Mouse (Mus musculus): ENCODE data around the gene Btrc. TPM values are rescaled to one million over a fixed set of nuclear protein-coding genes. Genes with fewer than 3 reads are reported as not detected.

Gene Btrc
- total and polyA plus RNA-seq, 3 experiments, result 11.4 to 83.6 (median 26.9) TPM

DNA sequence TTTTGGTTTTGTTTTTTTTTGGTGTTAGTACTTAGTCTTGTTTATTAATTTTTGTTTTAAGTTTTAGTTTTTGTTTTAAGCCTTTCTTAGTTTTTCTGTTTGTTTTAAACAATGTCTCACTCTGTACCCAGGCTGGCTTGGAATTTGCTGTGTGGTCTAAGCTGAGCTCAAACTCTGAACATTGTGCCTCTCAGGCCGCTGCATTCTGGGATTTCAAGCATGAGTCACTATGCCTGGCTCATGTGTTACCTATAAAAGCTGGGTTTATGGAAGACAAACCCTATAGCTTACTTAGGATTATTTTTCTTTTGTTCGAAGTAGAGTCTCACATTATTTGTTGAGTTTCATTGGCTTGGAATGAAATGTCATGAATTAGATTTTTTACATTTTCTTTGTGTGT is 119.9 kb downstream of the Btrc start:
- peaks cover 33% of the 10 kb centered on the region for H3K36me3 ChIP-seq (replicated peaks)

GRCm38 (mm10) chr19:45486206-45486991 is 122.9 kb downstream of the Btrc start:
- DNase-seq (ENCODE audit: low spot score) (no peak), ATAC-seq (ENCODE audit: extremely low read depth, insufficient number of reproducible peaks, low FRiP score, poor library complexity, severe bottlenecking) (no peak)
- H3K27me3 ChIP-seq (ENCODE audit: insufficient read depth, low read length), result no peaks in the 10 kb centered on the region
- H3K9me3 ChIP-seq (replicated peaks), result no peaks in the 10 kb centered on the region
- H3K4me3 ChIP-seq (ENCODE audit: low read depth, low read length), result no peak overlapping the region
- peaks cover 18% of the 10 kb centered on the region for H3K4me1 ChIP-seq (ENCODE audit: insufficient read depth, low read depth, low read length)
- H3K36me3 ChIP-seq (replicated peaks), result peaks cover 33% of the 10 kb centered on the region
- TF ChIP-seq GATA2 (IDR thresholded peaks at IDR 0.05; ENCODE audit: borderline replicate concordance, low read depth, low read length) (no peak), TAL1 (conservative IDR thresholded peaks at IDR 0.05; ENCODE audit: low read depth, low read length) (no peak), GATA1 (IDR thresholded peaks at IDR 0.05; ENCODE audit: borderline replicate concordance, low read length) (no peak), POLR2AphosphoS5 (IDR thresholded peaks at IDR 0.05; ENCODE audit: insufficient replicate concordance, low read depth, low read length) (no peak)

More for the DNA sequence above, 119.9 kb downstream of the Btrc start:
- peaks cover 24% of the 10 kb centered on the region for H3K4me1 ChIP-seq (ENCODE audit: insufficient read depth, low read depth, low read length)
- ATAC-seq (ENCODE audit: extremely low read depth, insufficient number of reproducible peaks, low FRiP score, poor library complexity, severe bottlenecking) (no peak), DNase-seq (ENCODE audit: low spot score) (no peak)
- no peaks in the 10 kb centered on the region for H3K9me3 ChIP-seq (replicated peaks)
- H3K27me3 ChIP-seq (ENCODE audit: insufficient read depth, low read length), result no peaks in the 10 kb centered on the region
- no peak overlapping the region for H3K4me3 ChIP-seq (ENCODE audit: low read depth, low read length)
- no peak for TF ChIP-seq POLR2AphosphoS5 (IDR thresholded peaks at IDR 0.05; ENCODE audit: insufficient replicate concordance, low read depth, low read length)
- no peak for TF ChIP-seq TAL1 (conservative IDR thresholded peaks at IDR 0.05; ENCODE audit: low read depth, low read length)
- TF ChIP-seq CTCF (IDR thresholded peaks at IDR 0.05; ENCODE audit: low read depth, low read length), result no peak
- TF ChIP-seq GATA2 (IDR thresholded peaks at IDR 0.05; ENCODE audit: borderline replicate concordance, low read depth, low read length), result no peak
- no peak for TF ChIP-seq GATA1 (IDR thresholded peaks at IDR 0.05; ENCODE audit: borderline replicate concordance, low read length)

GRCm38 (mm10) chr19:45486992-45487387 is 123.5 kb downstream of the Btrc start:
- ATAC-seq (ENCODE audit: extremely low read depth, insufficient number of reproducible peaks, low FRiP score, poor library complexity, severe bottlenecking) (no peak), DNase-seq (ENCODE audit: low spot score) (no peak)
- no peaks in the 10 kb centered on the region for H3K27me3 ChIP-seq (ENCODE audit: insufficient read depth, low read length)
- H3K36me3 ChIP-seq (replicated peaks), result peaks cover 33% of the 10 kb centered on the region
- H3K4me1 ChIP-seq (ENCODE audit: insufficient read depth, low read depth, low read length), result peaks cover 18% of the 10 kb centered on the region
- no peak for TF ChIP-seq TAL1 (conservative IDR thresholded peaks at IDR 0.05; ENCODE audit: low read depth, low read length)
- TF ChIP-seq GATA2 (IDR thresholded peaks at IDR 0.05; ENCODE audit: borderline replicate concordance, low read depth, low read length), result no peak
- TF ChIP-seq POLR2AphosphoS5 (IDR thresholded peaks at IDR 0.05; ENCODE audit: insufficient replicate concordance, low read depth, low read length), result no peak
- no peak for TF ChIP-seq GATA1 (IDR thresholded peaks at IDR 0.05; ENCODE audit: borderline replicate concordance, low read length)
- TF ChIP-seq CTCF (IDR thresholded peaks at IDR 0.05; ENCODE audit: low read depth, low read length), result no peak
- no peak overlapping the region for H3K4me3 ChIP-seq (ENCODE audit: low read depth, low read length)
- no peaks in the 10 kb centered on the region for H3K9me3 ChIP-seq (replicated peaks)

DNA sequence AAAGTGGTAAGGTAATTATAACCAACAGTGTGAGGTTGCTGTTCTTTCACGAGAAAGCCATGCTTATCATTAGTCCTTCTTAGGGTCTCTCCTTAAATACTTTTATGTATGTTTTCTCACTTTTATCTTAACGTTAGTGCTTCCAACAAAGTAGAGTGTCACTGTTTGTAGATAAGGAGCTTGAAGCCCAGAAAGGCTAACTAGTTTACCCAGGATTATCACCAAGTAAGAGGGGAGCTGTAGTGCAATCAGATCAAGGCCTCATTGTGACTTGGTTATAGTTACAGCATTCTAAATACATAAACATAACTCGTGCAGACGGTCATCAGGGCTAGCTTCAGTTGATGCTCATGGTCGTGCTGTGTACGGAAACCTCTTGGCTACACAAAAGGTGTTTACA is 126.4 kb downstream of the Btrc start:
- Histone ChIP-seq H3K36me3 (replicated peaks) (peaks cover 31% of the 10 kb centered on the region), H3K4me1 (ENCODE audit: insufficient read depth, low read depth, low read length) (peaks cover 10% of the 10 kb centered on the region), H3K27me3 (ENCODE audit: insufficient read depth, low read length) (no peaks in the 10 kb centered on the region), H3K4me3 (ENCODE audit: low read depth, low read length) (no peak overlapping the region), H3K9me3 (replicated peaks) (no peaks in the 10 kb centered on the region)
- TF ChIP-seq POLR2AphosphoS5 (IDR thresholded peaks at IDR 0.05; ENCODE audit: insufficient replicate concordance, low read depth, low read length) (no peak), CTCF (IDR thresholded peaks at IDR 0.05; ENCODE audit: low read depth, low read length) (no peak), GATA2 (IDR thresholded peaks at IDR 0.05; ENCODE audit: borderline replicate concordance, low read depth, low read length) (no peak), TAL1 (conservative IDR thresholded peaks at IDR 0.05; ENCODE audit: low read depth, low read length) (no peak), GATA1 (IDR thresholded peaks at IDR 0.05; ENCODE audit: borderline replicate concordance, low read length) (no peak)
- DNase-seq (ENCODE audit: low spot score) (no peak), ATAC-seq (ENCODE audit: extremely low read depth, insufficient number of reproducible peaks, low FRiP score, poor library complexity, severe bottlenecking) (no peak)

DNA sequence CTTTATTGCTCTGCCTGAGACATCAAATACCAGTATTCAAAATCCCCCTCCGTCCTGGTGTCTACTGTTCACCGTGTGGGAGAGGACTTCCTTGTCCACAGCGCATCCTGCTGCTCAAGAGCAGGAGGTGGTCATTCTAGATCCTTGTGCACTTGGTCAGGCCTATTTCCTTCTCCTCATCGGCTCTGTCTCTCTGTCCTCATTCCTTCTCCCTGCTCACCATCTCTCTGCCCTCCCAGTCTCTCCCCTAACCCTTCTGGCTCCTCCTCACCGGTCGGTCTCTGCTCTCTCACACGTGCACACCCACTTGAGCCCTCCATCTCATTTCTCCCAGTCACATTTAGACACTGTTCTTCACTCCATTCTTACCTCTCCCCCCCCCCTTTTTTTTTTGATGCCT is 127.7 kb downstream of the Btrc start:
- Histone ChIP-seq H3K9me3 (replicated peaks) (no peaks in the 10 kb centered on the region), H3K36me3 (replicated peaks) (peaks cover 30% of the 10 kb centered on the region), H3K4me3 (ENCODE audit: low read depth, low read length) (no peak overlapping the region), H3K4me1 (ENCODE audit: insufficient read depth, low read depth, low read length) (peaks cover 8% of the 10 kb centered on the region), H3K27me3 (ENCODE audit: insufficient read depth, low read length) (no peaks in the 10 kb centered on the region)
- DNase-seq (ENCODE audit: low spot score) (no peak), ATAC-seq (ENCODE audit: extremely low read depth, insufficient number of reproducible peaks, low FRiP score, poor library complexity, severe bottlenecking) (no peak)
- TF ChIP-seq GATA2 (IDR thresholded peaks at IDR 0.05; ENCODE audit: borderline replicate concordance, low read depth, low read length) (no peak), CTCF (IDR thresholded peaks at IDR 0.05; ENCODE audit: low read depth, low read length) (no peak), TAL1 (conservative IDR thresholded peaks at IDR 0.05; ENCODE audit: low read depth, low read length) (no peak), POLR2AphosphoS5 (IDR thresholded peaks at IDR 0.05; ENCODE audit: insufficient replicate concordance, low read depth, low read length) (no peak), GATA1 (IDR thresholded peaks at IDR 0.05; ENCODE audit: borderline replicate concordance, low read length) (no peak)

DNA sequence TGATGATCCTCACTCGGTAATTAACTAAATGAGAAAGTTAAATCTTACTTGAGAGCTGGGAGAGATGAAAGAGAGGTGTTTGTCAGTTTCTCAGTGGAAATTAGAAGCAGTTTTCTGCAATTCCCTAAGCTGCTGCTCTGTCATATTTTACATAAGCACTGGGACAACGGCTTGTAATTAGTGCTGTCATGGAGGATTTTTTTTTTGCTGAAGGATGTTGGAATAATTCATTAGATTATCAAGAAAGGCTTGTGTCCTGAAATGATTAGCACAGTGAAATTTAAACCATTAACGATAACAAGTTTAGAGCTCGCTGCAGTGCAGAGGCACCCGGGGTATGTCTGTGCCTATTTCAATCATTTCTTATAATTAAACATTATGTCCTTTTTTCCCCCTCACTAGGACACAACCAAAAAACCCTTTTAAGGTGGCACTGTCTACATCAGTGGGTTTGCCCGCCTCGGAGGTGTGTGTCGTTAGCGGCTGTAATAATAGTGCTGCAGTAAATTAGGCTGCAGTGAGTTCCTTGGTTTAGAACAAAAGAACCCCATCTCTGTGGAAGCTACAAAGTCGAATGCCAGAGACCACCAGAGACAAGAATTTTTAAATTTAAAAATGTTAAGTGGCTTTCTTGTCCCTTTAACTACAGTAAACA is 130.7 kb downstream of the Btrc start:
- Histone ChIP-seq H3K4me1 (ENCODE audit: insufficient read depth, low read depth, low read length) (peaks cover 2% of the 10 kb centered on the region; the same call in 1 of the 2 replicates), H3K27me3 (ENCODE audit: insufficient read depth, low read length) (no peaks in the 10 kb centered on the region), H3K9me3 (replicated peaks) (no peaks in the 10 kb centered on the region), H3K4me3 (ENCODE audit: low read depth, low read length) (no peak overlapping the region), H3K36me3 (replicated peaks) (peaks cover 39% of the 10 kb centered on the region)
- ATAC-seq (ENCODE audit: extremely low read depth, insufficient number of reproducible peaks, low FRiP score, poor library complexity, severe bottlenecking) (no peak), DNase-seq (ENCODE audit: low spot score) (no peak)
- TF ChIP-seq CTCF (IDR thresholded peaks at IDR 0.05; ENCODE audit: low read depth, low read length) (no peak), POLR2AphosphoS5 (IDR thresholded peaks at IDR 0.05; ENCODE audit: insufficient replicate concordance, low read depth, low read length) (no peak), TAL1 (conservative IDR thresholded peaks at IDR 0.05; ENCODE audit: low read depth, low read length) (no peak), GATA1 (IDR thresholded peaks at IDR 0.05; ENCODE audit: borderline replicate concordance, low read length) (no peak), GATA2 (IDR thresholded peaks at IDR 0.05; ENCODE audit: borderline replicate concordance, low read depth, low read length) (no peak)

Data from G1E (cell line).